Mouse (Mus musculus) E14TG2a.4 (cell line): ENCODE measurements around the gene Rnf213.
A peak's percentile ranks its signal among the peaks of the same experiment; 100 is the strongest.

Experiments used
- H3K27me3 ChIP-seq: 2 replicates; pipeline ENCODE4 v1.6.1; 2014; ENCODE audit warnings: low read length, control low read depth; ENCODE audit not compliant: insufficient read depth
- H3K36me3 ChIP-seq: 2 replicates; pipeline ENCODE4 v1.6.1; 2014; ENCODE audit warnings: low read length, control low read depth; ENCODE audit not compliant: insufficient read depth
- H3K4me1 ChIP-seq: replicated peaks from 2 replicates; pipeline ENCODE4 v1.6.1; 2014; ENCODE audit warnings: low read depth, low read length, control low read depth
- H3K4me3 ChIP-seq: replicated peaks from 2 replicates; pipeline ENCODE4 v1.5.1; 2014; ENCODE audit warnings: mild to moderate bottlenecking, low read length
- H3K9me3 ChIP-seq: 2 replicates; pipeline ENCODE4 v1.6.1; 2014; ENCODE audit warnings: low read length, control low read depth
- CTCF ChIP-seq: conservative IDR thresholded peaks from 2 replicates; pipeline ENCODE4 v1.5.1; 2014; ENCODE audit warnings: low read length
- NANOG ChIP-seq: IDR thresholded peaks from 2 replicates; pipeline ENCODE4 v1.6.1; 2014; ENCODE audit warnings: borderline replicate concordance, low read length, mixed read lengths
- POU5F1 ChIP-seq: IDR thresholded peaks from 2 replicates; pipeline ENCODE4 v1.6.1; 2014; ENCODE audit warnings: low read length, borderline replicate concordance

Gene Rnf213

DNA sequence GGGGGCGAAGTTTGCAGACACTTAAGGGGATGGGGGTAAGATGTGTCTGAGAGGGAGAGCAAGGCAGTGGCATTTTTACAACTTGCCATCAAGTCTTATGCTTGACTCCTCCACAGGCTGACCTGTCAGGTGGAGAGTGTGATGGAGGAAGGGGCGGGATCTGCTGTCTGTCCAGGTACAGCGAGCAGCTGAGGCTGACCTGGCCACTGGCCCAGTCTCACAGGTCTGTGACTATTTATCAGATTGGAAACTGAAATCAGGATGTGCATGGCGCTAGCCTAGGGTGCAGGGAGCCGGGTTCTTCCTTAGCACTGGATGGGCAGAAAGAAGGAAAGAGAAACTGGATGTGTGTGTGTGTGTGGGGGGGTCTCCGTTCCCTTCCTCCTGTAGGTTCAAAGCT, 1.3 kb downstream of the Rnf213 start:
- Histone ChIP-seq H3K4me1 (peaks cover 84% of the 10 kb centered on the region), H3K36me3 (peaks cover 4% of the 10 kb centered on the region; the same call in 1 of the 2 replicates), H3K4me3 (peak overlapping the region; percentile 58; the same call in 1 of the 2 replicates), H3K9me3 (no peaks in the 10 kb centered on the region), H3K27me3 (peaks cover 57% of the 10 kb centered on the region)
- no peak for TF ChIP-seq CTCF
- no peak for TF ChIP-seq POU5F1

DNA sequence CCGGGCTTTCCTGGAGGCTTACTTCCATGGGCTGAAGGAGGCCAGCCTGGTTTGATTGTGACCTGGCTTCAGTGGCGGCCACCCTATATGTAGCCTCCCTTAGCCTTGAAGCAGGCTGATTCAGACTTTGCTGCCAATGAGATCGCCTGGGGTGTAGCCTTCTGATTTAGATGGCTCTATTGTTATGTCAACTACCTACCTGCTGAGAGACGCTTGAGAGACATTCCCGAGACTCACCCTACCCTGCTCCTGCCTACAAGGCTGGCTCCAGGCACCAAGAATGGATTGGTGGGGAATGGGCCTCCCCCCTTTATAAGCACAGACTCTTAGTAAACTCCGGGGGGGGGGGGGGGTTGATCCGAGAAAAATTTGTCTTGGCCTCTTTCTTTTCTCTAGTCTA, 2.5 kb downstream of the Rnf213 start:
- Histone ChIP-seq H3K9me3 (no peaks in the 10 kb centered on the region), H3K36me3 (peaks cover 13% of the 10 kb centered on the region; the same call in 1 of the 2 replicates), H3K4me3 (peak overlapping the region; percentile 58), H3K27me3 (peaks cover 52% of the 10 kb centered on the region), H3K4me1 (peaks cover 73% of the 10 kb centered on the region)
- TF ChIP-seq NANOG: peak; percentile 99
- TF ChIP-seq POU5F1: peak; percentile 89
- TF ChIP-seq CTCF: no peak

DNA sequence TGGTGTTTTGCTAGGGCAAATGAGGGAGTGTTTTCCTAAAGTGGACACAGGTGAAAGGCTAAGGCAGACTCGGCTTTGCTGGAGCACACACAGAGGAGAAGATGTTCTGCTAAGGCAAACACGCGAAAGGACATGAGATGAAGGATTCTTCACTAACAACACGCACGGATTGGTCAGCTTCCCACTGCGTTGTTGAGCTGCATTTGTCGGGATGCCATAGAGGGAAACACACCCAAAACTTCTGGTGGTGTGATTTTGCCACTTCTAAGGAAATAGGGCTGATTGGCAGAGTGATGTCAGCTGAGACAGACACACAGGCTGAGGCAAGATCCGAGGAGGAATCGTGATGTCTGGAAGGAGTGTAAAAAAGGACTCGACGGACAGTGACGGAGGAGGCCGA, 3.0 kb downstream of the Rnf213 start:
- Histone ChIP-seq H3K4me1 (peaks cover 70% of the 10 kb centered on the region), H3K27me3 (peaks cover 46% of the 10 kb centered on the region), H3K9me3 (no peaks in the 10 kb centered on the region), H3K36me3 (peaks cover 14% of the 10 kb centered on the region; the same call in 1 of the 2 replicates), H3K4me3 (peak overlapping the region; percentile 58)
- TF ChIP-seq POU5F1 (no peak), NANOG (no peak), CTCF (no peak)

DNA sequence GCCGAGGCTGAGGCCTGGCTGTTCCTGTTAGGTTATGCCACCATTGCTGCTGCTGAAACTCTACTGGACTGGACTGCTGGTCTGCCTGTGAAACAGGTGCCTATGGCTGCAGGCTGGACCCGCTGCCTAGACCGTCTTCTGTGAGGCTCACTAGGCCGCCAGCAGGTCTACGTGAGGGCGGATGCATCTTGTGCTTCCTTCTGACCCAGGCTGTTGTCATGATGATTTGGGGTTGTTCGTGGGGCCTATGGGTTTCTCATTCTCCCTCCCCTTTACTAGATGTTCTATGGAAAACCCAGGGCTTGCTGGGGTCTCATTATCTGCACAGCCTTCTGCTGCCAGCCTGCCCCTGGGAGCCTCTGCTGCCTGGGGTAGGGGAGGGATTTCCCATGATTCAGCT, 3.6 kb downstream of the Rnf213 start:
- Histone ChIP-seq H3K36me3 (peaks cover 14% of the 10 kb centered on the region; the same call in 1 of the 2 replicates), H3K27me3 (peaks cover 41% of the 10 kb centered on the region), H3K9me3 (no peaks in the 10 kb centered on the region), H3K4me3 (peak overlapping the region; percentile 58), H3K4me1 (peaks cover 70% of the 10 kb centered on the region)
- no peak for TF ChIP-seq CTCF
- no peak for TF ChIP-seq NANOG
- TF ChIP-seq POU5F1: no peak

DNA sequence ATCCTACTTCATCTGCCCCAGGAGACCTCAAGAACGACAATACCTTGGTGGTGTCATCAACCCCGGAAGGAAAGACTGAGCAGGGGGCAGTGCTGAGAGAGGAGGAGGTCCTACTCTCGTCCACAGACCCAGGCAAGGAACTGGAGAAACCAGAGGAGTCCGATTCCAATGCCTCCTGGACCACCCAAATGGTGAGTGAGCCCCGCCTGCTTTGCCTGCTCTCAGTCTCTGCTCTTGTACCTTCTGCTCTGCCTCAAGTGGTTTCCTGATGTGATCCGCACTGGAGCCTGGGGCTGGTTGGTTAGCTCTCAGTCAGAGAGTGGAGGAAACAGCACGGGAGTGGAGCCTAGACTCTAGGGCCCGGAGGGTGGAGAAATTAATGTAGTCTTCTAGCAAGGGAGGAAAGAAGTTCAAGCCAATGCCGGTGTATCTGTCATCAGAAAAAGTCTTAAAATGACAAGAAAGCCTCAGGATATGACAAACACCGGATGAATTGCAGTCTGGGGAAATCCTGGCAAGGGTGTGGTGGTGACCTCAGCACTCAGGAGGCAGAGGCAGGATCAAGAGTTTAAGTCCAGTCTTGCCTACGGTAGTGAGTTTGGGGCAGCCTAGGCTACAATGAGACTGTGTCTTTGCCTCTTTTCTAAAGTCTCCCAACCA, 9.7 kb downstream of the Rnf213 start:
- H3K4me1 ChIP-seq: peaks cover 72% of the 10 kb centered on the region
- H3K4me3 ChIP-seq: peak overlapping the region; percentile 8
- H3K36me3 ChIP-seq: peaks cover 40% of the 10 kb centered on the region
- H3K9me3 ChIP-seq: no peaks in the 10 kb centered on the region
- peaks cover 11% of the 10 kb centered on the region for H3K27me3 ChIP-seq
- TF ChIP-seq NANOG: no peak
- TF ChIP-seq POU5F1: no peak
- TF ChIP-seq CTCF: no peak

DNA sequence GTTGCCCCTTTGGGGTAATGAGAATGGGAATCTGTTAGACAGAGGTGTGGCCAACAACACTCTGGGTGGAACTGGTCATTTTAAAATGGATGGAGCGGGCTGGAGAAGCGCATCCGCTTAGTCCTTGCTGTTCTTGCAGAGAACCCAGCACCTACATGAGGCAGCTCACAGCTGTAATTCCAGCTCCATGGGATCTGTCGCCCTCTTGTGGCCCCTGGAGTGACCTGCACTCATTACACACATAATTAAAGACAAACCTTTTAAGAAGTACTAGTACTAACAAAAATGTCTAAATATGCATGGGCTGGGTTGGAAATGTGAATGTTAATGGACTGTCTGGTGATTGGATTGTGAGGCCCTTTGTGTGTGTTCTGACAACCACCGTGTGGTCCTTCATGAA, 11.7 kb downstream of the Rnf213 start:
- TF ChIP-seq CTCF (peak; percentile 95), NANOG (no peak)
- H3K9me3 ChIP-seq: no peaks in the 10 kb centered on the region

DNA sequence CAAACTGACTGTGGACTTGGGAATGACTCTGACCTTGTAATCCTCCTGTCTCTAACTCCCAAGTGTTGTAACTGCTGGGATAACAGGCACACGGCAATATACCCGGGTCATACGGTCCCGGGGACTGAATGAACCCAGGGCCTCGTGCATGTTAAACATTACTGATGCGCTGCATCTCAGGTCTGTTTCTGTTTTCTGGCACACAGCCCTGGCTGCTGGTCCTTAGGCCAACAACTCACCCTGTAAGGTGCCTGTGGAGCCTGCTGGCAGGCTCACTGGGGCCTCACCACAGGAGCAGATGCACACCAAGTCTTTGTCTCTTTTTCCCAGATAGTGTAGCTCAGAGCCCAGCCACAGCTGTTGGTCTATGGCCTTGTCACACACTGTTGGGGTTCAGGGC, 14.5 kb downstream of the Rnf213 start:
- Histone ChIP-seq H3K9me3 (no peaks in the 10 kb centered on the region), H3K4me1 (peaks cover 73% of the 10 kb centered on the region), H3K27me3 (no peaks in the 10 kb centered on the region), H3K4me3 (no peak overlapping the region), H3K36me3 (peaks cover 61% of the 10 kb centered on the region)
- no peak for TF ChIP-seq POU5F1
- no peak for TF ChIP-seq CTCF
- TF ChIP-seq NANOG: no peak

More for the DNA sequence above, 11.7 kb downstream of the Rnf213 start:
- H3K36me3 ChIP-seq: peaks cover 44% of the 10 kb centered on the region
- no peak overlapping the region for H3K4me3 ChIP-seq
- peaks cover 4% of the 10 kb centered on the region for H3K27me3 ChIP-seq
- H3K4me1 ChIP-seq: peaks cover 75% of the 10 kb centered on the region

DNA sequence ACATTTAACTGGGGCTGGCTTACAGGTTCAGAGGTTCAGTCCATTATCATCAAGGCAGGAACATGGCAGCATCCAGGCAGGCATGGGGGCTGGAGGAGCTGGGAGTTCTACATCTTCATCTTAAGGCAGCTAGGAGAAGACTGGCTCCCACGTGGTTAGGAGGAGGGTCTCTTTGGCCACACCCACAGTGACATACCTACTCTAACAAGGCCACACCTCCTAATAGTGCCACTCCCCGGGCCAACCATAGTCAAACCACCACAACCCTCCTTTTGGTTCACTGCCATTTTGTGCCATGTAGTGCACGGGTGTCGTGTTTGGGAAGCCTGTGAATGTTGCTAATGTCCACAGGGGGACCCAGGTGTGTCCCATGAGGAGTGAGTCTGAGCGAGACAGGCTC, 15.1 kb downstream of the Rnf213 start:
- Histone ChIP-seq H3K27me3 (no peaks in the 10 kb centered on the region), H3K9me3 (no peaks in the 10 kb centered on the region), H3K4me1 (peaks cover 67% of the 10 kb centered on the region), H3K4me3 (no peak overlapping the region), H3K36me3 (peaks cover 63% of the 10 kb centered on the region)
- no peak for TF ChIP-seq POU5F1
